Comparison of ENCODE assay signal across 16 mouse cellular contexts in the genomic region with DNA sequence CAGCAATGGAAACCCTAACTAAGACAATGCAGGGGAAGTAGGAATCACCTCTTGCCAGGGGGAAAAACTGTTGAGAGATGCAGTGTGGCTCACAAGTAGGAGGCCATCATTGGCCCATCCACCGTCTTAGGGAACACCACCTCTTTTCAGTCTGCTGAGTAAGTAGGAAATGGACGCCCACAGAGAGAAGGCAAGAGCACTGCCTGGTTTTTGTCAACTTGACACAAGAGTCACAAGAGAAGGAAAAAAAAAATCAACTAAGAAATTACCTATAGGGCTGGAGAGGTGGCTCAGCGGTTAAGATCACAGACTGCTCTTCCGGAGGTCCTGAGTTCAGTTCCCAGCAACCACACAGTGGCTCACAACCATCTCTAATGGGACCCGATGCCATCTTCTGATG.
"Had no signal": no experiment of that assay in that cellular context is flagged by ENCODE, and none has a peak within 500 bp of the region (broad histone marks: within the 10 kb centered on the region; RNA-seq: fewer than 3 reads in every experiment).

No protein-coding gene starts in this region.

- H3K4me3 ChIP-seq: neural tube, embryonic 13.5 days; neural tube, embryonic 15.5 days; stomach, embryonic 15.5 days had no signal

- H3K27ac ChIP-seq: neural tube, embryonic 13.5 days; neural tube, embryonic 15.5 days; stomach, embryonic 15.5 days; stomach, postnatal 0 days had no signal

- H3K9me3 ChIP-seq: neural tube, embryonic 15.5 days; stomach, embryonic 15.5 days had no signal

- DNase-seq: retina, postnatal 1 day; right cerebral cortex, adult 18-20 months; right cerebral cortex, postnatal 14 days; right cerebral cortex, postnatal 25 days; right cerebral cortex, postnatal 4 days; spleen, adult 18-20 months; thymus, adult 18-20 months; thymus, adult 2 months; thymus, postnatal 14 days; thymus, postnatal 25 days; thymus, postnatal 36 days; thymus, postnatal 4 days had no signal

- H3K4me1 ChIP-seq: neural tube, embryonic 13.5 days; neural tube, embryonic 15.5 days; stomach, embryonic 15.5 days had no signal

- H3K27me3 ChIP-seq: neural tube, embryonic 13.5 days; neural tube, embryonic 15.5 days; stomach, embryonic 15.5 days had no signal

- H3K9ac ChIP-seq: neural tube, embryonic 13.5 days; neural tube, embryonic 15.5 days; stomach, embryonic 15.5 days had no signal

- H3K36me3 ChIP-seq: neural tube, embryonic 13.5 days; neural tube, embryonic 15.5 days; stomach, embryonic 15.5 days had no signal

- H3K4me2 ChIP-seq: neural tube, embryonic 13.5 days; neural tube, embryonic 15.5 days; stomach, embryonic 15.5 days had no signal
